Mouse (Mus musculus) spleen, postnatal 14 days (tissue): Measurements from ENCODE around the gene Dnaja4.

Source experiments
- DNase-seq, 2 experiments: peaks; one replicate each; pipeline ENCODE4 v3.0.0; 2021 to 2022; ENCODE audit warnings: low spot score in 2 of 2

The Dnaja4 gene

DNA sequence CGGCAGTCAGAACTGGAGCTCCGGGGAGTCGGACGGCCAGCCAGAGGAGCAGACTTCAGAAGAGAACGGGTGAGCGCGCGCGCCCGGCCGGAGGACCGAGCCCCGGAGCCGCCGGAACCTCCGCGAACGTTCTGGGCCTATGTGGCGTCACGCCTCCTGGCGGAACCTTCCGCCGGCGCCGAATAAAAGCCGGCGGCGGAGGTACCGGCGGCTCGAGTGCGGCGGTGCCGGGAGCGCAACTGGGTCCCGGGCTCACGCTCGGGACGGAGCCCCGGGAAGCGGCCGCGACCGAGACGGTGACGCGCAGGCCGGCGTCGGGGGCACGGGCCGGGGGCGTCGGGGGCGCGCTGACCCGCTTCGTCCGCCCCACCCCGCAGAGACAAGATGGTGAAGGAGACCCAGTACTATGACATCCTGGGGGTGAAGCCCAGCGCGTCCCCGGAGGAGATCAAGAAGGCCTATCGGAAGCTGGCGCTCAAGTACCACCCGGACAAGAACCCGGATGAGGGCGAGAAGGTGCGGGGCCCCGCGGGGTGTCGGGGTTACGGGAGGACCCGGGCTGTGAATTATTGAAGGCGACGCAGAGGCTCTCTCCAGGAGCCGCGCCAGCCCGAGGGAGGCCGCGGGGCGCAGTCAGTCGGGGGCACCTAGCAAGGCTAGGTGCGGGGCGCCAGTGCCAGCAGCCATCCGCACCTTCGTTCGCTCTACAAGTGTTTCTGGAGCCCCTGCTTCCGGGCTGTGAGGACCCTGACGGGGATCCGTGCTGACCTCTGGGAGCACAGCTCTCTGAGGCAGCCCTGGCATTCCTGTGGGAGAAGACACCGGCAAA is 886 bp downstream of the Dnaja4 start:
- DNase-seq = peak; percentile 52 to 60

DNA sequence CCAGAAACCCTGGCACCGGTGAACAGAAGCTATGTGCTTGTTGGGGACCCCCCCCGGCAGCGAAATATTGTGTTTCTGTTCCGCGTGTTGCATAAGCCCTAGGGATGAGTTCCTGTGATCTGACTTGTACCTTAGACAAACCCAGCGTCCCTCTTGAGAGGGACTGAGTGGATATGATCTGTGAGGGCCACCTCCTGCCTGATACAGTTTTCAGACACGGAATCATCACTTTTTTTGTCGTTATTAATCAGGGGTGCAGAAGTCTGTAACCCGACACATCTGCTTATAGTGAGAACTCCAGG is 1.5 kb downstream of the Dnaja4 start:
- DNase-seq = no peak

DNA sequence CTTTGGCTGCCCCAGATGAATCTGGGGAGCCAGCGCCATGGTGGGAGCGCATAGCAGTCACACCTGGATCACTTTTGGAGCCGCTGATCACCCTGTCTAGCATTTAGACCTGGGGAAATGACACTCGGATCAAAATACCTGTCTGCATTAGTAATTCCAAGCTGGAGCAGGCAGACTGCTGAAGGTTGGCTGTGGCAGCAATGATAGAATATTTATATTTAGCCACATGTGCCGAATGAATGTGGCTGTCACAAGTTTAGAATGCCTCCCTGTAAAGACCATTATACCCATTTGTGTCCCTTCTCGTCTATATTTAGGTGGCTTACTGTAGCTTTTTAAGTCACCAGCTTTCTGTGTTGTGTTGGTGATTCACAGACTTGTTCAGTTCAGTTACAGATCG is 2.1 kb downstream of the Dnaja4 start:
- no peak for DNase-seq

- DNase-seq = no peak
Measured at GRCm38 (mm10) chr9:54702581-54702980, 3.9 kb downstream of the Dnaja4 start.

- DNase-seq = no peak
Measured at GRCm38 (mm10) chr9:54704361-54704760, 5.7 kb downstream of the Dnaja4 start.

- no peak for DNase-seq
Measured at GRCm38 (mm10) chr9:54705561-54705960, 6.9 kb downstream of the Dnaja4 start.

- no peak for DNase-seq
Measured at GRCm38 (mm10) chr9:54707288-54707999, 8.8 kb downstream of the Dnaja4 start.

DNA sequence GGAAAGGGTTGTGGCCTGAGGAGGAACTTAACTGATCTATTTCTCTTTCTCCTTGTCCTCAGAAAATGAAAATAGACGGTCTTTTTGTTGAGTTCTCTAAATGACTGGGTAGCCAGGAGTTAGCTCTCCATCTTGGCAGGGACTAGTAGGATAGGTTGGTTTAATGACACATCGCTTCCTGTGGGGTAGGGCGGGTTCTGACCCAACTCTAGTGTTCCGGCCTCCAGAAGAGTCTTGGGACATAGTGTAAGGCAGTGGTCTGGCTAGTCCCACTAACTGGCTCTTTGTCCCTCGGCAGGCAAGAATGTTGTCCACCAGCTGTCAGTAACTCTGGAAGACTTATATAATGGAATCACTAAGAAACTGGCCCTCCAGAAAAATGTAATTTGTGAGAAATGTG is 9.4 kb downstream of the Dnaja4 start:
- DNase-seq = no peak

- DNase-seq = no peak
Measured at GRCm38 (mm10) chr9:54715776-54716175, 17.1 kb downstream of the Dnaja4 start.

GRCm38 (mm10) chr9:54717527-54717926 is 18.9 kb downstream of the Dnaja4 start:
- no peak for DNase-seq

- DNase-seq = no peak
Measured at GRCm38 (mm10) chr9:54722156-54722555, 23.5 kb downstream of the Dnaja4 start.

GRCm38 (mm10) chr9:54722596-54722995 is 23.9 kb downstream of the Dnaja4 start:
- DNase-seq = no peak

DNA sequence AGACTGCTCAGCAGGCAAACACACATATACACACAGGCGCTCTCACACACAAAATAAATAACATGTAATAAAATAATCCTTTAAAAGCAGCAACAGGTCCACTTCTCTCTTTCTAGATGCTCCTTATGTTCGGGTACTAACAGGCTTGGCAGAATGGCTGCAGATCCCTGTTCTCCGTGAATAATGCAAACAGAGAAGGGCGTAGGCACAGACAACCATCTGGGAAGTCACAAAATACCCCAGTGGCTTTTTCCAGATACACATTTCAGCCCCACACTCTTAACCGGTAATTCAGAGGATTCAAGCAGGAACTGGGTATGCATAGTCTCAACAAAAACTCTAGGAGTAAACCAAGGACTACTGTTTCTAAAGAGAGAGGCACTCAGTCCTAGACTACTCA is 27.6 kb downstream of the Dnaja4 start:
- no peak for DNase-seq

GRCm38 (mm10) chr9:54732122-54732521 is 33.4 kb downstream of the Dnaja4 start:
- no peak for DNase-seq

GRCm38 (mm10) chr9:54733921-54734638 is 35.4 kb downstream of the Dnaja4 start, which contains the start of gene Wdr61:
Gene Wdr61 (minus strand): TSS chr9:54734519.
- peak; percentile 97 to 99 for DNase-seq

GRCm38 (mm10) chr9:54734639-54735252 is 36.1 kb downstream of the Dnaja4 start:
- no peak for DNase-seq

DNA sequence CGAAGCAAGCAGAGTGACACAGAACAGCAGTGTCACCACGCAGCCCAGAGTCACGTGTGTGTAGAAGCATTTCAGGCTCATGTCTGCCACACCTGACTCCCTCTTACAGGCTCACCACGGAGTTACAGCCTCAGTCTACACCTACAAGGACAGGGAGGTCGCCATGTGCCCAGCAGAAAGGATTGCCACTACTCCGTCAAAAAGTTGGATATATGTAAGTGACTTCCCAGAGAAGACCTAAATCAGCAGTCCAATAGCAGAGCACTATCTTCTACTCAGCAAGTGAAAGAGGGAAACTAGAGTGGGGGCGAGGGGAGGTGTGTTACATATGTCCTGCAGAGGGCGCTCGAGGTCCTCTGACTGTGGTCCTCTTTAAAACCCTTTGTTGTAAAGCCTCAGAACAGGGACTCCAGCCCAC is 37.6 kb downstream of the Dnaja4 start:
- peak in 1 of 2 experiments; percentile 37 for DNase-seq

- DNase-seq = no peak
Measured at GRCm38 (mm10) chr9:54738376-54738775, 39.7 kb downstream of the Dnaja4 start.

GRCm38 (mm10) chr9:54743891-54744290 is 45.2 kb downstream of the Dnaja4 start:
- no peak for DNase-seq

DNA sequence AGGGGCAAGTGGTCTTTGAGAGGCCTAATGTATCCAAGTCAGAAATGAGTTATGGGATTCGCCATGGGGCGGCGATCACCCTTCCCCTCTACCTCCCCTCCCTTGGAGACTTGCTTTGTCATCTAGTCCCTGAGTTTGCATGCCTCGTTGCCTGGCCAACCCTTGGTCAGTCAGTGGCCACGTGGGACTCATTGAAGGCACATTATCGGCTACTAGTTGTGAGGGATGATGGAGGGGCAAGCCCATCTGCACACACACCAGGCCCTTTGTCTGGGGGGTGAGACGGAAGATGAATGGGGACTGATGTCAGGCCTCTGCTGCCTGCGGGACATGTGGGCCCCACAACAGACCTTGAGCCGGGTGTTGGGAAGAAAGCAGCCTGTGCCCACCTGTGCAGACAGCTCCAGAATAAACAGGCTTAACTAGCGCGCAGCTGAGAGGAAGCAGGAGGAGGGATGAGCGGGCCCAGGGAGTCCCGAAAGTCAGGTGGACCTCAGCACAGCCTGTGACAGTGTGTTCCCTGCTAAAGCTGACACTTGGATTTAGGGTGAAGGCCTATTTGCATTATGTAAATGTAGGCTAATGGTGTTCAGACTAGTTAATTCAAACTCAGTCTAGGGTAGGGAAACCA is 47.2 kb downstream of the Dnaja4 start:
- DNase-seq = no peak

- no peak for DNase-seq
Measured at GRCm38 (mm10) chr9:54750215-54750981, 51.7 kb downstream of the Dnaja4 start.
